Mouse (Mus musculus) E14TG2a.4 (cell line): ENCODE results near the gene Lbh.

Experiments used
- CTCF ChIP-seq: conservative IDR thresholded peaks from 2 replicates; pipeline ENCODE4 v1.5.1; 2014; ENCODE audit warnings: low read length
- NANOG ChIP-seq: IDR thresholded peaks from 2 replicates; pipeline ENCODE4 v1.6.1; 2014; ENCODE audit warnings: borderline replicate concordance, low read length, mixed read lengths

DNA sequence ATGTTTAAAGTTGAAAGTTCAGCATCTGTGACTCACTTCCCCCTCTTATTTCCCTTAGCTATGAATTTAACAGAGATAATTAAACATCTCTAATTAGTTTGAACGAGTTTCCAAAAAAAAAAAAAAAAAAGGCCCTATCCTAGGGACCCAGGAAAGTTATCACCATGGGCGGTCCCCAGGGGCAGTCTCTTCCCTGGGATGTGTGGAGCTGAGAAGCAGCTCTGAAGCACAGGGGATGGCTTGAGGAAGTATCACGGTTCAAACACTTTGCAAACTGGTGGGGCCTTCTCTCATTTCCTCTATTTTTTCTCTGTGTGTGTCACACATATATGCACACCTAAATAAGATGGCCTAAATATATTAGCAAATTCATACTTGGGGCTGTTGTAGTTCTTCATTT lies 48.8 kb downstream of the Lbh start:
- no peak for TF ChIP-seq CTCF
- no peak for TF ChIP-seq NANOG
